Mouse (Mus musculus): ENCODE measurements around the gene Ubxn7. TPM values are rescaled to one million over a fixed set of nuclear protein-coding genes. Genes with fewer than 3 reads are reported as not detected.

The Ubxn7 gene
- total RNA-seq, 2 experiments from 2014 or later: 35.2 to 43.6 TPM

DNA sequence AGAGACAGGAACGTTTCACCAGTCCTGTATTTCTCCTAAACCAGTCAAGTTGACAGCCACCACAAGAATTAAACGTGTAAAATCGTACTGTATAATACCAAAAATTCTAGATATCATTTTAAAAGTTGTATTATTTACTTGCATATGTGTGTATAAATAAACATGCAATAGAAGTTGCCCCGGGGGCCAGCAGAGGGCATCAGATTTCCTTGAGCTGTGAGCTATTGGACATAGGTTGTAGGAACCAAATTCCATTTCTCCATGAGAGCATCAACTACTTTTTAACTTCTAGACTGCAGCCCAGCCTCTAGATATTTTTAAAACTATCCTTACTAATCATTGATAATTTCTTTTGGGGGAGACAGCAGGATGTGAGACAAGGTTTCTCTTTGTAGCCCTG is 39.3 kb downstream of the Ubxn7 start:
- DNase-seq (ENCODE audit: low spot score in 2 of 2): peak in 1 of 2 experiments; percentile 22

DNA sequence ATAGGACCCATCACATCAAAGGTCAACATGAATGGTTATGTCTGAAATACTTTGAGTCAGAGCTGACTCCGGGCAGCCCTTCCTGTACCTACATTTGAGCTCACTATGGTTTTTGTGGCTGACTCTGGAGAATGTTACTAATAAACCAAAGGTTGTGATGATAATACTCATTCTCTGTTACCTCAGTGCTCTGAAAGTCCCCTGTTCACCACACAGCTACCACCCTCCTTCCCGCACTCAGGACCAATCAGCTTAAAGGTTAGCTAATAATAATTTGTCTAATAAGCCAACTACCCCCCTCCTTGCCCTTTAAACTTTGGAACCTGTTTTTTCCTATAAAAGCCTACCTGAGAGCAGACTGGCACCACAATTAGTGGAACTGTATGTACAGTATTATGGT is 47.5 kb downstream of the Ubxn7 start:
- DNase-seq (ENCODE audit: low spot score in 2 of 2): no peak

- no peak for DNase-seq (ENCODE audit: low spot score in 2 of 2)
Observed at GRCm38 (mm10) chr16:32382901-32383300, 50.8 kb downstream of the Ubxn7 start.

- no peak for DNase-seq (ENCODE audit: low spot score in 2 of 2)
Observed at GRCm38 (mm10) chr16:32384885-32385284, 52.8 kb downstream of the Ubxn7 start.

- no peak for DNase-seq (ENCODE audit: low spot score in 2 of 2)
Observed at GRCm38 (mm10) chr16:32386826-32387225, 54.8 kb downstream of the Ubxn7 start.

DNA sequence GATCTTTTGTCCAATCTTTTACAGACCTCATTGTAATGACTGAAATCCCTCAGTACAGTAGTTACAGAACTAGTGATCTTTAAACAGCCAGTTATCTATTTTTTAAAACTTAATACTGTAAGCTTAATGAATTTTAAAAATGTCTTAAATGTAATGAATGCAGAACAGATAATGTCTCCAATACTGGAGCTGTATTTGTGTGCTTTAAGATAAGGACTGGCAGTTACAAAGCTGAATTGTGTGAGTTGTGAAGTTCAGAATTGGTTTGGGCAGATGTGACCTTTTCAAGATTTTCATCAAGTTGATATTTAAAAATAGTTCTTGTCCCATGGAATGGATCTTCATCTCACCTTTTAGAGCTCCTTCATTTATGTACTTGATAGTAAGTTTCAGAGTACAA is 57.0 kb downstream of the Ubxn7 start:
- no peak for DNase-seq (ENCODE audit: low spot score in 2 of 2)

- DNase-seq (ENCODE audit: low spot score in 2 of 2): no peak
Observed at GRCm38 (mm10) chr16:32389841-32390240, 57.8 kb downstream of the Ubxn7 start.

DNA sequence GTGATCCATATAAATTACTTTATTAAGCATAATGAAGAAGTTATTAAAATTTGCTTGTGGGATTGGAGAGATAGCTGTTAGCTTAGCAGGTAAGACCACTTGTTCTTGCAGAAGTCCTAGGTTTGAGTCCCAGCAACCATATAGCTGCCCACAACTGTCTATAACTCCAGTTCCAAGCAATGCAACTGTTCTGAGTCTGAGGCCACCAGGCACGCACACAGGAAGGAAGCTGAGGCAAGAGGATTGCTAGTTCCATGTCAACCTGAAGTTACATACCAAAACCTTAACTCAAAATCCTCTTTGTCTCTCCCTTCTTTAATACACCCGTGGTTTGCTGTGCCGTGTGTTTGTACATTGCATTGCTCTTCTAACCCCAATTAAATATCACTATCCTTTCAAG is 58.8 kb downstream of the Ubxn7 start:
- DNase-seq (ENCODE audit: low spot score in 2 of 2): no peak

DNA sequence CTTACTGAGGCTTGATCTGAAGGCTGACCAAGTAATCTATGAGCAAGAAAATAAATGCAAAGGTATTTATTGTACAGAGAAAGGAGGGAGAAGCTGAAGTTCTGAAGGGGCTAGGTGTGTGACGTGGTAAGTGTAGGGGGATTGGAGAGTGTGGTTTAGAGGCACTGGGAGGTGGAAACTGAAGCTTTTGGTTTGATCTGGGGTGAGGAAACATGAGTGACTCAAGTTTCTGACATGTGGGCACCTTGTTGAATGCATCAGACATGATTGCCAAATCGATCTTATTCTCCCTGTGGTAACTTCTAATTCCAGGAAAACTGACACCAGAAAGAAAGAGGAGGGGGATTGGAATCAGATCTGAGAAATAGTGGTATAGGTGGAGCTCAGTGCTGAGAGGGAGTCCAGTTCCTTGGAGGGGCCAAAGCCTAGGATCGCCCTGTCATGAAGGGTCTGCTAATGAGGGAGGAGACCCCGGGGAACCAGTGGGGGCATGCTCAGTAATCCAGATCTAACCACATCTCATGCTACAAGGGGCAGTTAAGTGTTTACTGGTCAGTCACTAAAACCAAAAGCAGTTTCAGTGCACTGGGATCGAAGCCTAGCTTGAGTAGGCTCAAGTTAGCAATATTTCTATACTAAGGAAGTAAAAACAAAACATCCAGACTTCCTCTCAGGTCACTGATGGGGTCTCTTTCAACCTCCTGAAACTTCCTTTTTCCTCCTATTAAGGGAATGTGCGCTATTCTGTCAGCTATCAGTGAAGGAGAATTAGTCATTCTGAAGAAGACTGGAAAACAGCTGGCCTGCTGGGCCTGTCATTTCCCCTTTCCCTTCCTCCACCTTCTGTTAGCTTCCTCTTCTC is 63.9 kb downstream of the Ubxn7 start:
- DNase-seq (ENCODE audit: low spot score in 2 of 2): no peak

GRCm38 (mm10) chr16:32396541-32396835 is 64.4 kb downstream of the Ubxn7 start:
- no peak for DNase-seq (ENCODE audit: low spot score in 2 of 2)

GRCm38 (mm10) chr16:32398206-32398605 is 66.1 kb downstream of the Ubxn7 start:
- no peak for DNase-seq (ENCODE audit: low spot score in 2 of 2)

DNA sequence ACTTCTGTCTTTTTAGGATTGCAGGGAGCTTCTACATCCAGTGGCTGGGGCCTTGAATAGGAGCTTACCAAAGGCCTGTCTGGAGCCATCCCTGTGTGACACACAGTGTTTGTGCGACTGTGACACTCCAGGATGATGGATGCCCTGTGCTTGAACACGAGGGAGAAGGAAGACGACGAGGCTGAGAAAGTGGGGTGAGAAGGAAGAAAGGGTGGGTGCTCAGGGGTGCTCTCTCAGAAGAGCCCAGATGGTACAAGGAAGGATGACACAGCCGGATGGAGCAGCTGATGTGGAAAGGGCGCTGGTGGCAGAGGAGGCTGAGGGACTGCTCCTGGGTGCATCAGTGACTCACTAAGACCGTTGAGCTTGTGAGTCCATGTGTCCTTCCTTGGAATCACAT is 68.2 kb downstream of the Ubxn7 start, which contains the start of gene Tm4sf19:
TSS of gene Tm4sf19 (plus strand) at position 240 of the 400 bp plus-strand sequence.
- no peak for DNase-seq (ENCODE audit: low spot score in 2 of 2)

GRCm38 (mm10) chr16:32401335-32401965 is 69.4 kb downstream of the Ubxn7 start:
- DNase-seq (ENCODE audit: low spot score in 2 of 2): no peak

DNA sequence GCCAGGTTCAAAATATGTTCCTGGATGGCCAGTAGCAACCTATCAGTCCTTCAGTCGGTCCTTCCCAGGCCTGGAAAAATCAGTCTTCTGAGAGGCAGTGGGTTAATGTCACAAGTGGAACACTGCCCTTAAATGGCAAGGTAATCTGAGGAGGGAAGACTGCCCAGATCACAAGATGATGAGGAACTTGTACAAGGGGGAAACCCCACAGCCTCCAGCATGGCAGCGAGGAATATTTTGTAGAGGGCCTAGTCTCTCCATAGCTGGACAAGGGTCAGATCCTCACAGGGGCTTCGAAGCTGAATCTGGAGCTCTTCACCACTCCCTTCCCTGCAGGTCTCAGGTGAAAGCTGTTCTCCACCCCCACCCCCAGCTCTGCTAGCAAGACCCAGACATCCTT is 70.8 kb downstream of the Ubxn7 start:
- DNase-seq (ENCODE audit: low spot score in 2 of 2): no peak

DNA sequence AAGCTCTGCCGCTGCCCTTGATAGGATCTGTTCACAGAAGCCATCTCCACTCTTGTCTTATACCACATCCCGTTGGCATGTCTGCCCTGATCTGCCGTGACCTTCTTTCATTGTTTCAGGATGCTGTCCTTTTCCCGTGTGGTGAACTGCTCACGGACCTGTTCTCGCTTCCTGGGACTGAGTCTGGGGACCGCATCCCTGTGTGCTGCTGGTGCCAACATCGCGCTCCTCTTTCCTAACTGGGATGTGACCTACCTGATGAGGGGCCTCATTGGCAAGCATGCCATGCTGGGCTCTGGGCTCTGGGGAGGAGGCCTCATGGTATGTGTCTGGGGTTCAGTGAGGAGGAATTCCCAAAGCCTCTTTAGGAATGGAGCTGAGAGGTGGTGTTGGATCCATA is 73.7 kb downstream of the Ubxn7 start:
- DNase-seq (ENCODE audit: low spot score in 2 of 2): no peak

GRCm38 (mm10) chr16:32406671-32407070 is 74.6 kb downstream of the Ubxn7 start:
- DNase-seq (ENCODE audit: low spot score in 2 of 2): no peak

GRCm38 (mm10) chr16:32407730-32408129 is 75.7 kb downstream of the Ubxn7 start:
- DNase-seq (ENCODE audit: low spot score in 2 of 2): no peak

DNA sequence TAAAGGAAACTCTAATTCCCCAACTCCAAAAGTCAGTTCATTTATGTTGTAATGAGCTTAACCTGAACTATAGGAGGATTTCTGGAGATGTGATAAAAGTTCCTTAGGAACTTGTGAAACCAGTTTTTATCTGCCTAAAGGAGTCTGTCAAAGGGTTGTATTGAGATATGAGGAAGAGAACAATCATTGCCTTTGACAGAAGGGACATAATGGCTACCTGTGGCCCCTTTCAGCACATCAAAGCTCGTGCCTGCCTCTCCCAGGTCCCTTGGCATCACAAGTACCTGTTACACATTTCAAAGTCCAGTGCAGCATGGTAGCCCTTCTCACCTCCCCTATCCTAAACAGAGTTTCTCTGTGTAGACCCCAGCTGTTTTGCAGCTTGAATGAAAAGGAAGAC is 85.4 kb downstream of the Ubxn7 start:
- no peak for DNase-seq (ENCODE audit: low spot score in 2 of 2)

- peak; percentile 88 to 95 for DNase-seq (ENCODE audit: low spot score in 2 of 2)
Observed at GRCm38 (mm10) chr16:32419517-32420483, 87.7 kb downstream of the Ubxn7 start, which contains the start of gene Tctex1d2. Gene Tctex1d2, plus strand, starts transcription at chr16:32419702.

- no peak for DNase-seq (ENCODE audit: low spot score in 2 of 2)
Observed at GRCm38 (mm10) chr16:32427506-32427905, 95.4 kb downstream of the Ubxn7 start.

- DNase-seq (ENCODE audit: low spot score in 2 of 2): peak; percentile 82 to 92
Observed at GRCm38 (mm10) chr16:32430474-32431046, 98.5 kb downstream of the Ubxn7 start, which contains the start of gene Pcyt1a. Gene Pcyt1a, plus strand, starts transcription at chr16:32430921.
